Mouse (Mus musculus) ES-E14 (cell line): ENCODE data around the gene Foxd2.

Experiments used
- CHD2 ChIP-seq: IDR thresholded peaks from 2 replicates; pipeline ENCODE4 v1.6.1; 2014; ENCODE audit warnings: mild to moderate bottlenecking, low read depth, low read length, inconsistent platforms
- HCFC1 ChIP-seq: IDR thresholded peaks from 2 replicates; pipeline ENCODE4 v1.6.1; 2012; ENCODE audit warnings: low read length, inconsistent platforms, borderline replicate concordance; ENCODE audit not compliant: insufficient read depth
- MAFK ChIP-seq: IDR thresholded peaks from 2 replicates; pipeline ENCODE4 v1.6.1; 2014; ENCODE audit warnings: mild to moderate bottlenecking, low read depth, low read length, inconsistent platforms; ENCODE audit not compliant: insufficient read depth
- ZC3H11A ChIP-seq: IDR thresholded peaks from 2 replicates; pipeline ENCODE4 v1.6.1; 2012; ENCODE audit warnings: low read depth, mild to moderate bottlenecking, inconsistent platforms, low read length, borderline replicate concordance
- ZNF384 ChIP-seq: IDR thresholded peaks from 2 replicates; pipeline ENCODE4 v1.6.1; 2012; ENCODE audit warnings: low read depth, low read length, inconsistent platforms

- TF ChIP-seq HCFC1 (no peak), ZNF384 (no peak), ZC3H11A (no peak), CHD2 (no peak), MAFK (no peak)
Observed at GRCm38 (mm10) chr4:114938248-114938647, 29.6 kb upstream of the Foxd2 start.
